In the genomic region with DNA sequence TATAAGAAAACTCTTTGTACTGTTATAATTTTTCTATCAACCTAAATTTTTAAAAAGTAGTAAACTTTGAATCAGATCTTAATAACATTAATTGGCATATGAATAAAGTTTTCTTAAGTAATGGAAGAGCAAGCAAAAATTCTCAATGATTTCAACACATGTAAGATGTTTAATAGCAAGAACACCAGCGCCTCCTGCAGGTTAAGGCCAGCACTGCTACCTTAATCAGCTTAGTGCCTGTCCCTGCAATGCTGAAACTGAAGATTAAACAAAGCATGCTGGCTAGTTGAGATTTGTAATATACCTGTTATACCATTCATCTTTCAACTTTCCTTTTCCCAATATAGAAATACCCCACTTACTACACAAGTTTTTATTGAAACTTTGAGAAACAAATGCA, we compare ENCODE assay signal across 10 mouse cellular contexts. TPM values are rescaled to one million over a fixed set of nuclear protein-coding genes. Genes with fewer than 3 reads are reported as not detected.
A peak's percentile ranks its signal among the peaks of the same experiment; 100 is the strongest.
DNase-seq lines count a peak whose midpoint lies in the region; ATAC-seq and TF ChIP-seq lines count a peak whose summit lies in the region.
"Had no signal": no experiment of that assay in that cellular context is flagged by ENCODE, and none has a peak within 500 bp of the region (broad histone marks: within the 10 kb centered on the region; RNA-seq: fewer than 3 reads in every experiment).

No protein-coding gene starts in this region.

- intact Hi-C loops in left cerebral cortex, postnatal 14 days (cut with DNase I) = loop anchor here (1.0 kb wide), 1 partner anchor 112 kb away; no protein-coding TSS in a partner anchor

- TF ChIP-seq CTCF in bone marrow, adult 2 months (IDR thresholded peaks at IDR 0.05; ENCODE audit: control insufficient read depth, insufficient read depth, low read length) = peak; percentile 69

- peaks cover 79% of the 10 kb centered on the region for H3K36me3 ChIP-seq in hindbrain, embryonic 10.5 days
- H3K36me3 ChIP-seq in hindbrain, embryonic 12.5 days = peaks cover 58% of the 10 kb centered on the region
- H3K36me3 ChIP-seq in hindbrain, embryonic 16.5 days (ENCODE audit: control insufficient read depth, insufficient read depth, low read length) = peaks cover 28% of the 10 kb centered on the region
- peaks cover 50% of the 10 kb centered on the region for H3K36me3 ChIP-seq in midbrain, embryonic 15.5 days (replicated peaks)

- 12% methylated on average over 1 of the region's 1 CpGs for WGBS in hindbrain, embryonic 10.5 days
- WGBS in hindbrain, embryonic 12.5 days = 14% methylated on average over 1 of the region's 1 CpGs
- 2% methylated on average over 1 of the region's 1 CpGs for WGBS in bone marrow, adult 2 months
- whole genome bisulfite sequencing in hindbrain, embryonic 16.5 days = 9% methylated on average over 1 of the region's 1 CpGs
- WGBS in midbrain, embryonic 15.5 days = 11% methylated on average over 1 of the region's 1 CpGs

- peak; percentile 79 for DNase-seq in hindbrain, embryonic 10.5 days (ENCODE audit: low spot score)
- peak; percentile 62 for DNase-seq in fibroblast of lung, adult 2 months (ENCODE audit: low read depth)
- peak; percentile 92 to 93 for DNase-seq in left cerebral cortex, postnatal 14 days (ENCODE audit: low spot score in 2 of 2)
- DNase-seq in spleen, postnatal 36 days (ENCODE audit: low spot score in 2 of 2) = peak; percentile 52 to 65

- H3K27ac ChIP-seq in hindbrain, embryonic 10.5 days = no peak overlapping the region
- H3K27ac ChIP-seq in hindbrain, embryonic 12.5 days = no peak overlapping the region
- H3K27ac ChIP-seq in bone marrow, adult 2 months (ENCODE audit: control insufficient read depth, insufficient read depth, low read depth, low read length, poor library complexity) = no peak overlapping the region
- H3K27ac ChIP-seq in hindbrain, embryonic 16.5 days (ENCODE audit: low read depth, low read length) = no peak overlapping the region
- no peak overlapping the region for H3K27ac ChIP-seq in midbrain, embryonic 15.5 days
- H3K27ac ChIP-seq: embryonic facial prominence, embryonic 12.5 days; neural tube, embryonic 13.5 days had no signal

- TF ChIP-seq POLR2A in bone marrow, adult 2 months (IDR thresholded peaks at IDR 0.05; ENCODE audit: borderline replicate concordance, control insufficient read depth, low read depth, low read length) = no peak

- no peak for ATAC-seq in hindbrain, embryonic 12.5 days (ENCODE audit: low FRiP score)
- ATAC-seq in hindbrain, embryonic 16.5 days = peak; percentile 73
- ATAC-seq in midbrain, embryonic 15.5 days (replicated peaks) = peak; percentile 62; the same call in 1 of the 2 replicates

- no peaks in the 10 kb centered on the region for H3K27me3 ChIP-seq in hindbrain, embryonic 10.5 days (ENCODE audit: insufficient read depth, poor library complexity, severe bottlenecking)
- H3K27me3 ChIP-seq in hindbrain, embryonic 12.5 days = no peaks in the 10 kb centered on the region
- no peaks in the 10 kb centered on the region for H3K27me3 ChIP-seq in hindbrain, embryonic 16.5 days (replicated peaks; ENCODE audit: control insufficient read depth, insufficient read depth, low read length)
- H3K27me3 ChIP-seq in midbrain, embryonic 15.5 days (replicated peaks) = no peaks in the 10 kb centered on the region
- H3K27me3 ChIP-seq: embryonic facial prominence, embryonic 12.5 days; neural tube, embryonic 13.5 days had no signal

- peaks cover 6% of the 10 kb centered on the region for H3K4me1 ChIP-seq in hindbrain, embryonic 10.5 days (replicated peaks)
- H3K4me1 ChIP-seq in hindbrain, embryonic 12.5 days = peaks cover 6% of the 10 kb centered on the region
- no peaks in the 10 kb centered on the region for H3K4me1 ChIP-seq in bone marrow, adult 2 months (ENCODE audit: control insufficient read depth, insufficient read depth, low read length)
- peaks cover 4% of the 10 kb centered on the region for H3K4me1 ChIP-seq in hindbrain, embryonic 16.5 days (ENCODE audit: control insufficient read depth, insufficient read depth, low read depth, low read length)
- H3K4me1 ChIP-seq in midbrain, embryonic 15.5 days = peaks cover 6% of the 10 kb centered on the region

- H3K9ac ChIP-seq in hindbrain, embryonic 12.5 days = no peak overlapping the region
- H3K9ac ChIP-seq in hindbrain, embryonic 16.5 days (ENCODE audit: low read depth, low read length) = no peak overlapping the region
- no peak overlapping the region for H3K9ac ChIP-seq in midbrain, embryonic 15.5 days
- H3K9ac ChIP-seq: embryonic facial prominence, embryonic 12.5 days; neural tube, embryonic 13.5 days had no signal

- H3K4me3 ChIP-seq in hindbrain, embryonic 10.5 days = no peak overlapping the region
- no peak overlapping the region for H3K4me3 ChIP-seq in hindbrain, embryonic 12.5 days
- H3K4me3 ChIP-seq in bone marrow, adult 2 months (replicated peaks; ENCODE audit: control insufficient read depth, low read depth, low read length) = no peak overlapping the region
- H3K4me3 ChIP-seq in hindbrain, embryonic 16.5 days (ENCODE audit: low read length) = no peak overlapping the region
- no peak overlapping the region for H3K4me3 ChIP-seq in midbrain, embryonic 15.5 days
- H3K4me3 ChIP-seq: embryonic facial prominence, embryonic 12.5 days; neural tube, embryonic 13.5 days had no signal

- peaks cover 5% of the 10 kb centered on the region; the same call in 1 of the 2 replicates for H3K9me3 ChIP-seq in hindbrain, embryonic 10.5 days
- H3K9me3 ChIP-seq in hindbrain, embryonic 12.5 days (replicated peaks) = no peaks in the 10 kb centered on the region
- no peaks in the 10 kb centered on the region for H3K9me3 ChIP-seq in hindbrain, embryonic 16.5 days (ENCODE audit: control insufficient read depth, low read length)
- no peaks in the 10 kb centered on the region for H3K9me3 ChIP-seq in midbrain, embryonic 15.5 days
- H3K9me3 ChIP-seq: embryonic facial prominence, embryonic 12.5 days; neural tube, embryonic 13.5 days had no signal

- no peak overlapping the region for H3K4me2 ChIP-seq in hindbrain, embryonic 12.5 days (replicated peaks)
- no peak overlapping the region for H3K4me2 ChIP-seq in hindbrain, embryonic 16.5 days (ENCODE audit: low read length)
- H3K4me2 ChIP-seq in midbrain, embryonic 15.5 days = no peak overlapping the region
- H3K4me2 ChIP-seq: embryonic facial prominence, embryonic 12.5 days; neural tube, embryonic 13.5 days had no signal

RNA-seq across cellular contexts. Expression of a gene that starts 5.7 kb away (rescaled TPM):
- polyA plus RNA-seq in hindbrain, embryonic 10.5 days (2016; fragmentation: Nextera tagmentation; extraction: Ambion mirVana) = 223 and 241 TPM in 2 replicates
- polyA plus RNA-seq in hindbrain, embryonic 12.5 days (2016; fragmentation: Nextera tagmentation; extraction: Ambion mirVana) = 224 and 235 TPM in 2 replicates
- polyA plus RNA-seq in bone marrow, adult 2 months (2011; ENCODE audit: insufficient read depth, insufficient read length, low replicate concordance, missing spikeins) = 54.4 and 94.5 TPM in 2 replicates
- polyA plus RNA-seq in hindbrain, embryonic 16.5 days (2015; fragmentation: Nextera tagmentation; extraction: Ambion mirVana) = 138 and 140 TPM in 2 replicates
- total RNA-seq in left cerebral cortex, postnatal 14 days (2021) = 10 to 100 TPM; 44.7 to 46.0 TPM
- 135 and 137 TPM in 2 replicates for polyA plus RNA-seq in midbrain, embryonic 15.5 days (2015; fragmentation: Nextera tagmentation; extraction: Ambion mirVana)
